Mouse (Mus musculus): Measurements from ENCODE around the gene Rnasel.
"Not testable (repeated sequence)": the region's sequence is repeated elsewhere in the genome, so short reads cannot be mapped to it uniquely, and the experiment has no call there.

Gene Rnasel

DNA sequence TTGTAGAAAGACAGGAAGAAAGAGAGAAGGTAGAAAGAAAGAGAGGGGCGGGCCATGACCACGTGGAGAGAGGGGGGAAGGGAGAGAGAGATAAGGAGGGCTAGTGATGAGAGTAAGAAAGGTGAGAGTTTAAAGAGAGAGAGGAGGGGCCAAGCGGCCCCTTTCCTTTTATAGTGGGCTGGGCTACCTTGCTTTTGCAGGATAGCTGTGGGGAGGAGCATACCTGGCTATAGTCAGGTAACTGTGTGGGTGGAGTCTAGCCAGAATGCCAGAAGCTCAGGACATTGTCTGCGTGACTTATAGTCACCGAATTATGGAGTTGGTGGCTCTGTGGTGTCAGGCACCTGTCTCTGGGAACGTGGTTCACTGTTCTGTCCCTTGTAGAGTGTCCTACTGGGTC, 20.3 kb downstream of the Rnasel start:
- not testable (repeated sequence) for DNase-seq (ENCODE audit: low read depth in 1 of 2, low spot score in 2 of 2)

DNA sequence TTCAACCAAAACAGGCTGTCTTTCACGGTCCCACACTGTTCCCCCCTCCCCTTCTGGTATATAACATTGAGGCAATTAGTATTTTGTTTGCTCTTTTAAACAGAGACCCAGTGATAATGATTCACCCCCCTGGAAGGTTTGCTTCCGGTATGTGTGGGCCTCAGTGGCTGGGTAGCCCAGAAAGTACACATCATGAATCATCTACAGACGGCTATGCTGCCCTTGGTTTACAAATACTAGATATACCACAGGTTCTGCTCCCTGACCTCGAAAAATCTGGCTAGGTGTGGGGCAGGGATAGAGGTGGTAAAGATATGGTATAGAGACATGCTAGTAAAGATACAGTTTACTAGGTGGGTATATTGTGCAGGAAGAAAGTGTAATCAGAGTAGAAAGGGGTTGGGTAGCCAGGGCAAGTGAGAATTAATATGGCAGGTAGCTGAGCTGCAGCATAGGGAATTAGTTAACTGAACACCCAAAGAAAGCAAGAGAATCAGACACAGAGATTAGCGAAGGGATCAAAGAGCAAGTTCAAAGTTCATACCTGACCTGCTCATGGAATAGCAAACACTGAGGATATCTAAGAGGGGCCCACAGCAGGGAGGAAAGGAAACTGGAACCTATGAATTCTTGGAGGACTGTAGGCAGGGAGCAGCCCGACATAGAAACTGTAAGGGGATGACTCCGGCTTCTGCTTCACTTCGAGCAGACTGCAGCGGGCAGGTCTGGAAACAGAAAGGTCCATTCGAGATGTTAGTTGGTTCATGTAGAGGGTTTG, 21.0 kb downstream of the Rnasel start:
- no peak for DNase-seq (ENCODE audit: low read depth in 1 of 2, low spot score in 2 of 2)

- DNase-seq (ENCODE audit: low read depth in 1 of 2, low spot score in 2 of 2), result no peak
Observed at GRCm38 (mm10) chr1:153770776-153771167, 21.5 kb downstream of the Rnasel start.

- DNase-seq (ENCODE audit: low read depth in 1 of 2, low spot score in 2 of 2), result no peak
Observed at GRCm38 (mm10) chr1:153775174-153775573, 25.9 kb downstream of the Rnasel start.

DNA sequence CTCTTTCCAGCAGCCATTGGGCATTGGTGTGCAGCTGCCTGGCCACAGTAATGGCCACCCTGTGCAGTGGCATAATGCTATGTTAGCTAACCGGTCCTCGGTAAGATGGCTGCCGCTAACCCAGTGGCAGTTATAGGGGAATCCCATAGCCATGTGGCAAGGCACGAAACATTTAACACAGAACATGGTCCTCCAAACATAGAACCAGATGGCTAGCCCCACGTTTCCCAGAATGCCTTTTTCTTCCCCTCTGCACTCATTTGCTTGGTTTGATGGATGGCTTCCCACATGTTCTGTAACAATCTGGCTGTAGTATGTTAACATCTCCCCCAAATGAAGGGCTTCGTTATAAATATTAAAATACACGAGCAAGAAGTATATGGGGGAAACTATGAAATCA, 27.0 kb downstream of the Rnasel start:
- DNase-seq (ENCODE audit: low read depth in 1 of 2, low spot score in 2 of 2), result no peak

GRCm38 (mm10) chr1:153778205-153778604, 29.0 kb downstream of the Rnasel start:
- no peak for DNase-seq (ENCODE audit: low read depth in 1 of 2, low spot score in 2 of 2)

DNA sequence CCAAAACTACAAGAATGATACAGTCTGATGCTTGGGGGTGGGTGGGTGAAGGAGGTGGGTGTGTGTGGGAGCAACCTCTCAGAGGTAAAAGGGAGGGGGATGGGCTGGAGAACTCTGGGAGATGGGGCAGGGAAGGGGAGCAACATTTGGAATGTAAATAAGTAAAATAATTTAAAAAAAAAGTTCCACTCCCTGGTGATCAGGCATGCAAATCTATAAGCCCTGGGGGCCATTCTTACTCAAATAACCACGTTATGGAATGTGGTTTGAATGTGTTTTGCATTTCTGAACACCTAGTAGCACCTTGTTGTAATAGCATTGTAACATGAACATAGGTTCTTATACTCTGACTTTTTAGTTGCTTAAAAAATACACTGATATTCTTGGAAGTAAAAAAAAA, 34.1 kb downstream of the Rnasel start:
- DNase-seq (ENCODE audit: low read depth in 1 of 2, low spot score in 2 of 2), result no peak

GRCm38 (mm10) chr1:153785608-153786007, 36.4 kb downstream of the Rnasel start:
- DNase-seq (ENCODE audit: low read depth in 1 of 2, low spot score in 2 of 2), result no peak

DNA sequence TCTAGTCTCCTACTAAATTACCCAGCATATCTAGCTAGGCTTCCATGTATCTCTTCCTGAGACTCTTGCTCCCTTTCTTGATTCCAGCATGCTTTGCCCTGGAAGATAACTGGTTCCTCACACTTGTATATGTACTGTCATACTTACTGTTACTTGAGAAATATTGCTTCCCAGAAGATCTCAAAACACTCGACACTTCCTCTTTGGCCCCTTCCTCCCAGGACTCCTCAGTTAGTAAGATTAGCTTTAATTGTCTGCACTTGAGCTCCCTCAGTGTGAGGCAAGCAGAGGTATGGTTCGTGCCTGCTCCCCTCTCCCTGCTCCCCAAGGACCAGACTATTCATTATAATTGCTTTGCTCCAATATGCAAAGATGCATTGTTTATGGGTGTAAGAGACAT, 41.5 kb downstream of the Rnasel start:
- no peak for DNase-seq (ENCODE audit: low read depth in 1 of 2, low spot score in 2 of 2)

GRCm38 (mm10) chr1:153794241-153794640, 45.0 kb downstream of the Rnasel start:
- no peak for DNase-seq (ENCODE audit: low read depth in 1 of 2, low spot score in 2 of 2)

DNA sequence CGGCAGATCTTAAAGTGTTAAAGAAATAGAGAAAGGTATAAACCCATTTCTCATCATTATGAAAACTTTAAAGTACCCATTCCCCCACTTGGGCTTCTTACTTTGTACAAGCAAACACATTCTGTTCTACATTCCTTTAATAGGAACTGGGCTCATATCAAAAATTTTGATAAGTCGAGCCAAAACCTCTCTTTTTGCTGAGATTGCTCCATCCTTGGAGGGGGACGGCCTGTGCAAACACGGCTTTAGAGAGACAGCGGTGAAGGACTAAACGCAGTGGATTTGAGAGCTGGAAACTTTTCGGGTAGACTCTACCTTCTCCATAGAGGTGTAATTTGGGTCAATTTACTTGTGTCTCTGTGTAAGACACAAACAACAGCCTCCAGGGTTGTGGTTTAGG, 53.5 kb downstream of the Rnasel start:
- DNase-seq (ENCODE audit: low read depth in 1 of 2, low spot score in 2 of 2), result no peak

GRCm38 (mm10) chr1:153803530-153803929, 54.3 kb downstream of the Rnasel start:
- DNase-seq (ENCODE audit: low read depth in 1 of 2, low spot score in 2 of 2), result peak; percentile 34 to 46

DNA sequence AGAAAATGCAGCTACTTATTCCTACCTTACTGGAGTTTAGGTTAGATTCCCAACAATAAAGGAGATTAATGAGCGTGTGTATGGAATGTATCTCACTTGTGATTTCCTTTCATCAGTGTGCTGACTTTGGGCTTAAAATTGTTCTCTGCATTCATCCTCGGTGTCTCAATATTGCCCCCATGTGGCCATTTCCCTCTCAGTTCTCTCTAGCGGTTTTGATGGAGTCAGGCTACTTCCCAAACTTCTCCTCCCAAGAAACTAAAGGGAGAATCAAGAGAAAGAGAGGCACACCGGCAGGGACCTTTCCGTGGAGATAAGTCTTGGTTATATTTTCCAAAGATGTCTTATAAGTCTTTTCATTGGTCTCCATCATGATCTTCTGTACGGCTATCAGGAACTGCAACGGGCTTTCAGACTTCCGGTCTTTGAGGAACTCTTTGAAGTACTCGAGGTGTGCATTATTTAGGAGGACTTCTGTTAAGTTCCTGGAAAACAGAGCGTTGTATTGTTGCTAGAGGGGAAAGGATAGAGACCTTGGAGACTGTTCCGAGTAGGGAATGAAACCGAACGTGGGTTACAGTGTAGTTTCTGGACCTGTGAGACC, 58.3 kb downstream of the Rnasel start:
- DNase-seq (ENCODE audit: low read depth in 1 of 2, low spot score in 2 of 2), result peak; percentile 9 to 42
